Mouse (Mus musculus) liver, embryonic 11.5 days (tissue): ENCODE data around the gene Matn1. TPM values are rescaled to one million over a fixed set of nuclear protein-coding genes. Genes with fewer than 3 reads are reported as not detected.

Source experiments
- ATAC-seq: fragments of 200-750 bp; cut with Nextera tagmentation; replicated peaks from 2 replicates; pipeline ENCODE4 v1.8.0; 2017; ENCODE audit warnings: moderate number of reproducible peaks, mild to moderate bottlenecking, moderate TSS enrichment, moderate library complexity; ENCODE audit not compliant: low FRiP score
- DNase-seq: peaks from one replicate; pipeline ENCODE4 v3.0.0-alpha.2; 2017; ENCODE audit warnings: low spot score
- H3K27ac ChIP-seq: fragments of 300-500 bp; sonication (generic); 2 replicates; pipeline ENCODE4 v1.5.1; 2014; ENCODE audit warnings: mild to moderate bottlenecking, low read depth, low read length, control low read depth
- H3K27me3 ChIP-seq: fragments of 300-500 bp; sonication (generic); replicated peaks from 2 replicates; pipeline ENCODE4 v1.6.1; 2014; ENCODE audit warnings: low read length, mixed read lengths; ENCODE audit not compliant: control insufficient read depth, insufficient read depth
- H3K36me3 ChIP-seq: fragments of 300-500 bp; sonication (generic); 2 replicates; pipeline ENCODE4 v1.6.1; 2014; ENCODE audit warnings: mild to moderate bottlenecking, low read length, moderate library complexity, mixed read lengths; ENCODE audit not compliant: control insufficient read depth, insufficient read depth
- H3K4me1 ChIP-seq: fragments of 300-500 bp; sonication (generic); replicated peaks from 2 replicates; pipeline ENCODE4 v1.6.1; 2014; ENCODE audit warnings: low read length, mixed read lengths; ENCODE audit not compliant: control insufficient read depth, insufficient read depth
- H3K4me2 ChIP-seq: fragments of 300-500 bp; sonication (generic); 2 replicates; pipeline ENCODE4 v1.6.1; 2014; ENCODE audit warnings: mild to moderate bottlenecking, control low read depth, moderate library complexity
- H3K4me3 ChIP-seq: fragments of 300-500 bp; sonication (generic); 2 replicates; pipeline ENCODE4 v1.5.1; 2014; ENCODE audit warnings: low read depth, low read length, control low read depth
- H3K9ac ChIP-seq: fragments of 300-500 bp; sonication (generic); 2 replicates; pipeline ENCODE4 v1.6.1; 2014; ENCODE audit warnings: low read depth, low read length, control low read depth
- H3K9me3 ChIP-seq: fragments of 300-500 bp; sonication (generic); 2 replicates; pipeline ENCODE4 v1.6.1; 2016; ENCODE audit warnings: low read length, inconsistent platforms, mixed read lengths; ENCODE audit not compliant: control insufficient read depth
- WGBS: fragments of 180-500 bp; shearing (Covaris S2); extraction: QIAGEN DNeasy Blood & Tissue Kit; methylation state at CpG from one replicate; pipeline ENCODE4 v1.1.7; 2014; 5-methylcytosine and 5-hydroxymethylcytosine counted together
- polyA plus RNA-seq: library from polyadenylated mRNA; unstranded; fragments of >200 nt; fragmentation: Nextera tagmentation; extraction: Ambion mirVana; gene quantifications from 2 replicates; pipeline ENCODE4 v1.2.1, GENCODE M21; 2014

Matn1 gene
- polyA plus RNA-seq, 1 experiment from 2014 or later: 0.32 TPM

- Histone ChIP-seq H3K9me3 (no peaks in the 10 kb centered on the region), H3K27ac (no peak overlapping the region), H3K9ac (no peak overlapping the region), H3K27me3 (no peaks in the 10 kb centered on the region), H3K4me1 (no peaks in the 10 kb centered on the region), H3K4me3 (no peak overlapping the region), H3K36me3 (no peaks in the 10 kb centered on the region), H3K4me2 (no peak overlapping the region)
- 77% methylated on average over 17 of the region's 17 CpGs for WGBS
- ATAC-seq (no peak), DNase-seq (no peak)
These were observed 40.4 kb downstream of the Matn1 start for GRCm38 (mm10) chr4:130984416-130985182.

DNA sequence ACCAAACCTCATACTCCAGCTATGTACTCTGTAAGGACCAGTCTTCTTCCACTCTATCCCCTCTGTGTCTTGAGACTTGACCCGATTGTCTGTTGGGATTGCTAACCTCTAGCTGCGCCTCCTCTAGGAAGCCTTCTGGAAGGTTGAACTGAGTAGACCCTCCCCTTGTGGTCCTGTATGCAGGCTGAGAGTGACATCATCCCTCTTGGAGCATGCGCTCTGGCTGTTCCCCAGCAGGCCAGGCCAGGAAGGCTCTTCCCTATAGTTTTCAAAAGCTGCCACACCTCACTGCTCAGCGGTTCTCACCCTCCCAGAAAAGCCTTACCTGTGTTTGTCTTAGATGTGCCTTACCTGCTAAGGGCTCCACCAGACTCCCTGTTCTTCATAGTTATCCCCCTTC, 42.9 kb downstream of the Matn1 start:
- H3K4me2 ChIP-seq: no peak overlapping the region
- no peak overlapping the region for H3K27ac ChIP-seq
- H3K9me3 ChIP-seq: no peaks in the 10 kb centered on the region
- ATAC-seq (no peak), DNase-seq (no peak)
- no peak overlapping the region for H3K9ac ChIP-seq
- no peak overlapping the region for H3K4me3 ChIP-seq
- no peaks in the 10 kb centered on the region for H3K4me1 ChIP-seq
- no peaks in the 10 kb centered on the region for H3K36me3 ChIP-seq
- WGBS: 70% methylated on average over 4 of the region's 4 CpGs
- no peaks in the 10 kb centered on the region for H3K27me3 ChIP-seq

- DNase-seq (no peak), ATAC-seq (no peak)
- H3K9ac ChIP-seq: no peak overlapping the region
- H3K36me3 ChIP-seq: no peaks in the 10 kb centered on the region
- H3K27ac ChIP-seq: no peak overlapping the region
- no peaks in the 10 kb centered on the region for H3K4me1 ChIP-seq
- H3K4me2 ChIP-seq: no peak overlapping the region
- H3K4me3 ChIP-seq: no peak overlapping the region
- 67% methylated on average over 6 of the region's 6 CpGs for WGBS
- H3K27me3 ChIP-seq: no peaks in the 10 kb centered on the region
- no peaks in the 10 kb centered on the region for H3K9me3 ChIP-seq
These were observed 44.1 kb downstream of the Matn1 start for GRCm38 (mm10) chr4:130988219-130988839.

DNA sequence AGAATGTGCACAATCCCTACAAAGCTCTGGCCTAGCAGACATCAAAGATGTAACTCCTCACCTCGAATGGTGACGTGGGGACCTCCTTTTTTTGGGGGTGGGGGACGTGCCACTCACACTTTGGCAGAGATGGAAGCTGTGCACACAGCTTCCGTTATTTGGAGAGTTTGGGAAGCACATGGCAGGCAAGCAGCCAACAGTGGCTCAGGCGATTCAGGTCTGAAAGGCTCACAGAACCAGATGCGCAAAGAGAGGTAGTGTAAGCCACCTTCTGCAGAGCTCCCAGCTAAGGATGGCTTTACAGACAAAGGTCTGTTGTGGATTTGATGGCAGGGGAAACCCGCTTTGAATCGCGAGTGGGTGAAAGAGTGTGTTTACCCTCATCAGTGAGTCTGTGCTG, 45.0 kb downstream of the Matn1 start:
- H3K4me2 ChIP-seq: no peak overlapping the region
- H3K4me3 ChIP-seq: no peak overlapping the region
- ATAC-seq (no peak), DNase-seq (no peak)
- H3K27me3 ChIP-seq: no peaks in the 10 kb centered on the region
- 82% methylated on average over 9 of the region's 9 CpGs for WGBS
- H3K4me1 ChIP-seq: no peaks in the 10 kb centered on the region
- no peaks in the 10 kb centered on the region for H3K36me3 ChIP-seq
- no peaks in the 10 kb centered on the region for H3K9me3 ChIP-seq
- H3K9ac ChIP-seq: no peak overlapping the region
- H3K27ac ChIP-seq: no peak overlapping the region

DNA sequence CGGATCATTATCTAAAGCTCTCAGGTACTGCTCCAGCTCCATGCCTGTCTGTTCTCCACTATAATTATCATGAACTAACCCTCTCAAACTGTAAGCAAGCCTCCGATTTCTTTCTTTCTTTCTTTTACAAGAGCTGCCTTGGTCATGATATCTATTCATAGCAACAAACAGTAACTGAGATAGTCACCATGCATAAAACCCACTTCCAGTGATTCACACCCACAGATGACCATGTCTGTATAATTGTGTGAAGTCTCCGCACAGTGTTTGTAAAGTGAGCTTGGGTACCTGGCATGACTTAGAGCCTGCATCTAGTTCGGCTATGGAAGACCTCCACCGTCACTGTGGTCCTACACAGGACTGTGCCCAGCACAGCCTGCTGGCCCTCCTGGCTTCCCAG, 46.8 kb downstream of the Matn1 start:
- no peaks in the 10 kb centered on the region for H3K36me3 ChIP-seq
- H3K27me3 ChIP-seq: no peaks in the 10 kb centered on the region
- DNase-seq (no peak), ATAC-seq (no peak)
- no peak overlapping the region for H3K27ac ChIP-seq
- WGBS: 86% methylated on average over 5 of the region's 5 CpGs
- no peak overlapping the region for H3K4me3 ChIP-seq
- H3K4me1 ChIP-seq: no peaks in the 10 kb centered on the region
- no peak overlapping the region for H3K9ac ChIP-seq
- H3K9me3 ChIP-seq: no peaks in the 10 kb centered on the region
- H3K4me2 ChIP-seq: no peak overlapping the region

DNA sequence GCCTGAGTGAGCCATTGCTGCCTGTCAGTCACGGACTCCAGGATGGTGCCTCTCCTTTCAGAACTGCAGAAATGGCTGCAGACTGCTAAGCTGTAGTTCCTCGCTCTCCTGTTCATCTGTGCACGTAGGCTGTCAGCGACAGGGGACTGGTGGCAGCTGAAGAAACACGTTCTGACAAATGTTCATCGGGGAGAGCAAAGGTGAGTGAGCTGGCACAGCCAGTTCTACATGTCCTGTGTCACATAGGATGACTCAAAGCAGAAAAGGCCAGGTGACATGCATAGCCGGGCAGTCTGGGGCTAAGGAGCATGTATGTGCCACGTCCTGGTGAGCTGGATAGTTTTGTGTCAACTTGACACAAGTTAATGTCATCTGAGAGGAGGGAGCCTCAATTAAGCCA, 50.4 kb downstream of the Matn1 start:
- H3K9me3 ChIP-seq: no peaks in the 10 kb centered on the region
- no peak overlapping the region for H3K4me2 ChIP-seq
- WGBS: 78% methylated on average over 8 of the region's 8 CpGs
- ATAC-seq: no peak
- DNase-seq: no peak
- H3K27ac ChIP-seq: no peak overlapping the region
- H3K36me3 ChIP-seq: no peaks in the 10 kb centered on the region
- H3K9ac ChIP-seq: no peak overlapping the region
- no peaks in the 10 kb centered on the region for H3K27me3 ChIP-seq
- no peaks in the 10 kb centered on the region for H3K4me1 ChIP-seq
- no peak overlapping the region for H3K4me3 ChIP-seq

DNA sequence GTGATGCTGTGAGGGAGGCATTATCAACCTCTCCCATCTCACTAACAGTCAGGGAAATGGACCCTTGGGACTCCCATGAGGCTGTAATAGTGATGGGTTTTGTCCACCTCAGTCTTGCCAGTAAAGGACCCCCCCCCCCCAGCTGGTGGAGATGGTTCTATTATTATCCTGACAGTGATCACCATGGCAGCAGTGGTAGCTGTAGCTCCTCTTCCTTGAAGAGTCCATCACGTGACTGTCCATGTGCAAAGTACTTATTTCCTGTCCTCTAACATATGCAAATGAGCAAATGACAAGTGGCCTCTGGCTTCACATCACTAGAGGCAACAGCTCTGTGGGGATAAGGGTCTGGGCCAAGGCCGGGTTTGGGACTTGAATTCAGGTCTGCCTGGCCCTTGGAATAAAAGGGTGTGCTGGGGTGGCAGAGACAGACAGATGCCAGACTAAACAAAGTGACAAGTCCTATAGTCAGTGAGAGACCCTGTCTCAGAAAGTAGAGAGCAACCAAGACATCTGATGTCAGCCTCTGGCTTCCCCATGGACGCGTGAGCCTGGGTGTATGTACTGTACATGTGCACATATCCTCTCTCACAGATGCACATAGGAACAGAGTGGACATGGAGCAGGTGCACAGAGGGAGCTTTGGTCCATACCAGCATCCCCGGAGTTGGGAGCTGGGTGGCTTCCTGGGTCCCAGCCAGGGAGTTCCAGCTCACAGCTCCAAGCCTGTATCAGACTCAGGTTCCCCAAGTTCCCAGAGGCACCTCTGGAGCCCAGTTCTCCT, 55.8 kb downstream of the Matn1 start:
- H3K4me2 ChIP-seq: no peak overlapping the region
- H3K27ac ChIP-seq: no peak overlapping the region
- H3K27me3 ChIP-seq: no peaks in the 10 kb centered on the region
- no peaks in the 10 kb centered on the region for H3K9me3 ChIP-seq
- 75% methylated on average over 5 of the region's 5 CpGs for WGBS
- ATAC-seq (no peak), DNase-seq (no peak)
- H3K9ac ChIP-seq: no peak overlapping the region
- no peak overlapping the region for H3K4me3 ChIP-seq
- no peaks in the 10 kb centered on the region for H3K4me1 ChIP-seq
- no peaks in the 10 kb centered on the region for H3K36me3 ChIP-seq

DNA sequence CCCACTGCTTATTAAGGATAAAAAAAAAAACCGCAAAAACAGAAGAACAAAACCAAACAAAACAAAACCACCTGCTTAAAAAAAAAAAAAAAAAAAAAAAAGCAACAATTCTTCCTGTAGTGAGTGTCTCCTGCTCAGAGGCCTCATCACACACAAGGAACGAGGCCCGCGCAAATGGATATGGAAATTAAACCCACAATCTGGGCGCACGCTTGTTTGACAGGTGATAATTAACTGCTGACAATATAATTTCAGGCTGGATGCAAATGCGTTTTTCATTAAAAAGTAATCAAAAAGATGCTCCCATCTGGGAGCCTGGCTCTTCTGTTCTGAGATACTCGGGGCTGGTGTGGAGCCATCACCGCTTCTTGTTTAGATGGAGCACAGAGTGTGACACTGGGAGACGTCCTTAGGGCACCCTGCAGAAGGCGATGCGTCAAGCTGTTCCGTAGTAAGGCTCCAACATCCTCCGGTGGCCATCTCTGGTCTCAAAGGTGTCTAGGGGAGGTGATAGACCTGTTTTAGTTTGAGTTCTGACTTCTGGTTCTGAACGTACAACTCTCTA, 56.5 kb downstream of the Matn1 start:
- Histone ChIP-seq H3K27me3 (no peaks in the 10 kb centered on the region), H3K27ac (no peak overlapping the region), H3K4me2 (no peak overlapping the region), H3K9me3 (no peaks in the 10 kb centered on the region), H3K36me3 (no peaks in the 10 kb centered on the region), H3K4me3 (no peak overlapping the region), H3K9ac (no peak overlapping the region), H3K4me1 (no peaks in the 10 kb centered on the region)
- 86% methylated on average over 15 of the region's 15 CpGs for WGBS
- DNase-seq (no peak), ATAC-seq (no peak)
